Mouse (Mus musculus) C2C12 (cell line): ENCODE measurements around the gene Gm12184. TPM values are rescaled to one million over a fixed set of nuclear protein-coding genes. Genes with fewer than 3 reads are reported as not detected.

Experiments
- H3K27me3 ChIP-seq: one replicate; pipeline ENCODE4 v1.6.1; 2011; ENCODE audit not compliant: control insufficient read depth, insufficient read depth, insufficient read length
- H3K36me3 ChIP-seq: one replicate; pipeline ENCODE4 v1.6.1; 2011; ENCODE audit not compliant: control insufficient read depth, insufficient read depth
- H3K4me3 ChIP-seq: one replicate; pipeline ENCODE4 v1.5.1; 2011; ENCODE audit warnings: mild to moderate bottlenecking, control low read depth; ENCODE audit not compliant: poor library complexity, insufficient read depth, severe bottlenecking
- H3K79me2 ChIP-seq: one replicate; pipeline ENCODE4 v1.6.1; 2011; ENCODE audit not compliant: control insufficient read depth, insufficient read depth
- H3K79me3 ChIP-seq: one replicate; pipeline ENCODE4 v1.6.1; 2011; ENCODE audit warnings: low read depth, control low read depth
- H3ac ChIP-seq: one replicate; pipeline ENCODE3; 2011; ENCODE audit warnings: low read depth; ENCODE audit not compliant: control insufficient read depth, insufficient read length
- CEBPB ChIP-seq: IDR thresholded peaks from one replicate; pipeline ENCODE4 v1.6.1; 2011; ENCODE audit warnings: low read depth, mild to moderate bottlenecking, control low read depth, moderate library complexity
- CTCF ChIP-seq: IDR thresholded peaks from one replicate; pipeline ENCODE4 v1.5.1; 2011; ENCODE audit not compliant: control insufficient read depth, insufficient read depth, insufficient read length
- FOSL1 ChIP-seq: IDR thresholded peaks from one replicate; pipeline ENCODE4 v1.8.0; 2011; ENCODE audit warnings: mild to moderate bottlenecking, low read length; ENCODE audit not compliant: poor library complexity, insufficient read depth, severe bottlenecking
- MAX ChIP-seq: IDR thresholded peaks from one replicate; pipeline ENCODE4 v1.6.1; 2011; ENCODE audit warnings: mild to moderate bottlenecking, control low read depth
- MYOD1 ChIP-seq: IDR thresholded peaks from one replicate; pipeline ENCODE4 v1.6.1; 2011; ENCODE audit warnings: low read depth; ENCODE audit not compliant: control insufficient read depth, insufficient read length
- MYOG ChIP-seq: IDR thresholded peaks from one replicate; pipeline ENCODE4 v1.6.1; 2011; ENCODE audit not compliant: control insufficient read depth, insufficient read length; ENCODE audit errors: extremely low read depth
- USF1 ChIP-seq: IDR thresholded peaks from one replicate; pipeline ENCODE4 v1.6.1; 2011; ENCODE audit warnings: low read depth, mild to moderate bottlenecking, control low read depth, moderate library complexity
- polyA plus RNA-seq: library from polyadenylated mRNA; unstranded; fragments of >200 nt; fragmentation: generic; extraction: Trizol; gene quantifications from one replicate; pipeline ENCODE4 v1.2.1, GENCODE M21; 2012; ENCODE audit warnings: missing spikeins

Gm12184 gene
- polyA plus RNA-seq, 1 experiment = 8.0 TPM

- Histone ChIP-seq H3K27me3 (no peaks in the 10 kb centered on the region), H3K4me3 (no peak overlapping the region), H3K79me3 (no peaks in the 10 kb centered on the region), H3ac (no peak overlapping the region), H3K79me2 (no peaks in the 10 kb centered on the region), H3K36me3 (no peaks in the 10 kb centered on the region)
- TF ChIP-seq FOSL1 (no peak), CEBPB (no peak), MYOG (no peak), MYOD1 (no peak), CTCF (no peak), USF1 (no peak), MAX (no peak)
Observed at GRCm38 (mm10) chr11:48841213-48841612, 14.8 kb upstream of the Gm12184 start.

- Histone ChIP-seq H3K79me2 (no peaks in the 10 kb centered on the region), H3K79me3 (no peaks in the 10 kb centered on the region), H3K36me3 (no peaks in the 10 kb centered on the region), H3K4me3 (no peak overlapping the region), H3K27me3 (no peaks in the 10 kb centered on the region), H3ac (no peak overlapping the region)
- TF ChIP-seq FOSL1 (no peak), MAX (no peak), CEBPB (no peak), CTCF (no peak), MYOD1 (no peak), USF1 (no peak), MYOG (no peak)
Observed at GRCm38 (mm10) chr11:48840805-48841204, 14.3 kb upstream of the Gm12184 start.

GRCm38 (mm10) chr11:48838879-48839680, 12.6 kb upstream of the Gm12184 start:
- H3K27me3 ChIP-seq = no peaks in the 10 kb centered on the region

GRCm38 (mm10) chr11:48838181-48838797, 11.8 kb upstream of the Gm12184 start:
- no peaks in the 10 kb centered on the region for H3K27me3 ChIP-seq
- TF ChIP-seq CTCF (no peak), MAX (no peak), USF1 (peak; percentile 69), CEBPB (no peak)
- no peaks in the 10 kb centered on the region for H3K79me3 ChIP-seq
- H3K79me2 ChIP-seq = no peaks in the 10 kb centered on the region
- peak overlapping the region; percentile 36 for H3ac ChIP-seq
- H3K36me3 ChIP-seq = no peaks in the 10 kb centered on the region
- peak overlapping the region; percentile 56 for H3K4me3 ChIP-seq

More at GRCm38 (mm10) chr11:48838879-48839680, 12.6 kb upstream of the Gm12184 start:
- Histone ChIP-seq H3K79me2 (no peaks in the 10 kb centered on the region), H3K4me3 (peak overlapping the region; percentile 56), H3ac (no peak overlapping the region), H3K79me3 (no peaks in the 10 kb centered on the region), H3K36me3 (no peaks in the 10 kb centered on the region)
- TF ChIP-seq FOSL1 (no peak), CTCF (no peak), MAX (no peak), USF1 (no peak), MYOG (no peak), CEBPB (no peak), MYOD1 (no peak)

GRCm38 (mm10) chr11:48837310-48838180, 11.1 kb upstream of the Gm12184 start:
- H3ac ChIP-seq = peak overlapping the region; percentile 83
- no peaks in the 10 kb centered on the region for H3K79me3 ChIP-seq
- TF ChIP-seq MYOD1 (no peak), MAX (no peak), USF1 (no peak), CEBPB (no peak), FOSL1 (no peak), CTCF (no peak), MYOG (no peak)
- no peaks in the 10 kb centered on the region for H3K79me2 ChIP-seq
- no peaks in the 10 kb centered on the region for H3K27me3 ChIP-seq
- no peaks in the 10 kb centered on the region for H3K36me3 ChIP-seq
- H3K4me3 ChIP-seq = peak overlapping the region; percentile 56
